Mouse (Mus musculus) neural tube, embryonic 14.5 days (tissue): ENCODE measurements around the gene Shc1. TPM values are rescaled to one million over a fixed set of nuclear protein-coding genes. Genes with fewer than 3 reads are reported as not detected.
A peak's percentile ranks its signal among the peaks of the same experiment; 100 is the strongest.

Source experiments
- ATAC-seq: fragments of 200-750 bp; cut with Nextera tagmentation; 2 replicates; pipeline ENCODE4 v1.8.0; 2017; ENCODE audit warnings: low read depth, mild to moderate bottlenecking, moderate TSS enrichment, moderate library complexity
- H3K27ac ChIP-seq: fragments of 300-500 bp; sonication (generic); 2 replicates; pipeline ENCODE4 v1.5.1; 2014; ENCODE audit warnings: low read depth, mild to moderate bottlenecking, control low read depth, low read length, moderate library complexity, mixed read lengths
- H3K27me3 ChIP-seq: fragments of 300-500 bp; sonication (generic); 2 replicates; pipeline ENCODE4 v1.6.1; 2014; ENCODE audit warnings: low read length; ENCODE audit not compliant: control insufficient read depth, insufficient read depth
- H3K36me3 ChIP-seq: fragments of 300-500 bp; sonication (generic); 2 replicates; pipeline ENCODE4 v1.6.1; 2014; ENCODE audit warnings: low read length, mixed read lengths; ENCODE audit not compliant: control insufficient read depth, insufficient read depth
- H3K4me1 ChIP-seq: fragments of 300-500 bp; sonication (generic); 2 replicates; pipeline ENCODE4 v1.6.1; 2014; ENCODE audit warnings: low read length; ENCODE audit not compliant: control insufficient read depth, insufficient read depth
- H3K4me2 ChIP-seq: fragments of 300-500 bp; sonication (generic); 2 replicates; pipeline ENCODE4 v1.6.1; 2014; ENCODE audit warnings: mild to moderate bottlenecking, low read depth, low read length, control low read depth
- H3K4me3 ChIP-seq: fragments of 300-500 bp; sonication (generic); 2 replicates; pipeline ENCODE4 v1.5.1; 2014; ENCODE audit warnings: low read depth, low read length, control low read depth, mixed read lengths
- H3K9ac ChIP-seq: fragments of 300-500 bp; sonication (generic); replicated peaks from 2 replicates; pipeline ENCODE4 v1.6.1; 2014; ENCODE audit warnings: low read depth, mild to moderate bottlenecking, control low read depth, low read length, mixed read lengths
- H3K9me3 ChIP-seq: fragments of 300-500 bp; sonication (generic); 2 replicates; pipeline ENCODE4 v1.6.1; 2016; ENCODE audit warnings: low read length; ENCODE audit not compliant: control insufficient read depth
- WGBS: fragments of 180-500 bp; shearing (Covaris S2); extraction: QIAGEN DNeasy Blood & Tissue Kit; methylation state at CpG from one replicate; pipeline ENCODE4 v1.1.7; 2014; 5-methylcytosine and 5-hydroxymethylcytosine counted together
- polyA plus RNA-seq: library from polyadenylated mRNA; unstranded; fragments of >200 nt; fragmentation: Nextera tagmentation; extraction: Ambion mirVana; gene quantifications from 2 replicates; pipeline ENCODE4 v1.2.1, GENCODE M21; 2014

Gene Shc1
- polyA plus RNA-seq, 1 experiment from 2014 or later, result 4.1 TPM

DNA sequence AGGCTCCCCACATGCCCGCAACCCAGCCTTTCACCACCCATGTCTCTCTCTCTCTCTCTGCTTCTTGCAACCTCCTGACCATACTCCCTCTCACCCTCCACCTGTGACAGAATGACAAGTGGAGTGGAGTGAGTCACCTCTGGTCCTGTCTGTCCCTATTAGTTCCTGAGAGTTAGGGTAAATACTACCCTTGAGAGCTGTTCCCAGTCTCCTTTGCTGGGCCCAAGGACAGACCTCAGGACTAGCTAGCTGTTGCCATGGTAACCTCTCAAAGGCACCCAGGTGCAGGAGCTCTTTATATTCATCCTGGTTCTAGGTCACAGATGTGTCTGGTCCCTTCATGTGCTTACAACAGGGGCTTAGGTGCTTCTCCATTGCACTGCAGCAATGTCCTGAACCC, 33.7 kb downstream of the Shc1 start:
- H3K9ac ChIP-seq, result no peak overlapping the region

DNA sequence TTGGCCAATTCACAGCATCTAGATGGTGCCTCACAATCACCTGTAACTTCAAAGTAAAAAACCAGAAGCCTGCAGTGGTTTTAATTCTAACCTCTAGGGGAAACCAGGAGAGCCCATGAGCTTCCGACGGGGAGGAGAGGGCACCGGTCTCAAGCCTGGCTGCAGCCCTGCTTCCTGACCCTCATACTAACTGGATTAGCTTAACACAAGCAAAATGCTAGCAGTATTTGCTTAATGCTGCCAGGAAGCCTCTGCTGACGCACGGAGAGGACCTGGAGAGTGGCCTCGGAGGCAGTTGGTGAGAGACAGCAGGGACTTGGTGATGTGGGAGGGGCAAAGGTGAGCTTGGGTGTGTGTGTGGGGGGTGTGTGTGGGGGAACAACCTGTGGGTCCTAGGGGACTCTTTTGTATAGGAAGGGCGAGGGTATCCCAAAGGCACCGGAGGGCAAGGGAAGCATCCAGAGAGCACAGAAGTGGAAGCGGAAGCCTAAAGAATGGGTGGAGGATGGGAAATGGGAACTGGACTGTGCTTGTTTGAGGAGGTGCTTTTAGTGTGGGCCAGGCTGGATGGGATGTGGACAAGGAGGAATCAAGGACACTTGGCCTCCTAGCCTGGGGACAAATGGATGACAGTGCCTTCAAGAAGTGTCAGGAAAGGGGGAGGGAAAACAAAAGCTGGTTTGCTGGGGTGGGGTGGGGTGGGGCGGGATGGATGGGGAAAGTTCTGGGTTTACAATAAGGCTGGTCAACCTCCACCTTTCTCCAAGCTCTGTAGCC, 36.3 kb downstream of the Shc1 start, which contains the start of gene Pmvk:
TSS of gene Pmvk (plus strand) at position 141 of the 777 bp plus-strand sequence.
- Histone ChIP-seq H3K4me1 (peaks cover under 1% of the 10 kb centered on the region; the same call in 1 of the 2 replicates), H3K9me3 (no peaks in the 10 kb centered on the region), H3K4me3 (no peak within 1 kb of the TSS), H3K36me3 (no peaks in the 10 kb centered on the region), H3K27me3 (no peaks in the 10 kb centered on the region), H3K4me2 (no peak within 1 kb of the TSS), H3K27ac (no peak within 1 kb of the TSS), H3K9ac (no peak within 1 kb of the TSS)
- WGBS, result 63% methylated on average over 10 of the region's 10 CpGs
- ATAC-seq, result no peak

More for the DNA sequence above, 33.7 kb downstream of the Shc1 start:
- Histone ChIP-seq H3K4me1 (no peaks in the 10 kb centered on the region), H3K4me2 (no peak overlapping the region), H3K4me3 (no peak overlapping the region), H3K27ac (no peak overlapping the region; the same call in 1 of the 2 replicates), H3K9me3 (no peaks in the 10 kb centered on the region), H3K27me3 (no peaks in the 10 kb centered on the region), H3K36me3 (no peaks in the 10 kb centered on the region)
- 100% methylated on average over 1 of the region's 1 CpGs for WGBS
- ATAC-seq, result no peak

DNA sequence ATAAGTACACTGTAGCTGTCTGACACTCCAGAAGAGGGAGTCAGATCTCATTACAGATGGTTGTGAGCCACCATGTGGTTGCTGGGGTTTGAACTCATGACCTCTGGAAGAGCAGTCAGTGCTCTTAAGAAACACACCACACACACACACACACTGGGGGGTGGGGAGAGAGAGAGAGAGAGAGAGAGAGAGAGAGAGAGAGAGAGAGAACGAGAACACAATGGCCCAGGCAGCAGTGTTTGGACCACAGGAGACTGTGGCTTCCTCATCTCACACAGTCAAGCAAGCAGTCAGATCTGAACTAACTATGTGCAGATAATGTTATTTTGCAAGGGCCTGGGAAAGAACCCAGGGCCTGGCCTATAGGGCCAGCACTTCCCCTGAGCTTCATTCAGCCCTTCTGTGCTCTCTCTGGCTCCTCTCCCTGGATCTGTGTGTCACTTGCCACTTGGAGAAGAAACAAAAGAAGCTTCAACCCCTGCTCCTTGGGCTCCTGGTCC, 37.6 kb downstream of the Shc1 start:
- H3K9me3 ChIP-seq, result no peaks in the 10 kb centered on the region
- no peak overlapping the region for H3K4me3 ChIP-seq
- H3K9ac ChIP-seq, result no peak overlapping the region
- no peak for ATAC-seq
- no peak overlapping the region for H3K4me2 ChIP-seq
- H3K27ac ChIP-seq, result no peak overlapping the region
- H3K4me1 ChIP-seq, result peaks cover 5% of the 10 kb centered on the region
- H3K27me3 ChIP-seq, result no peaks in the 10 kb centered on the region
- H3K36me3 ChIP-seq, result no peaks in the 10 kb centered on the region
- 73% methylated on average over 1 of the region's 1 CpGs for WGBS

DNA sequence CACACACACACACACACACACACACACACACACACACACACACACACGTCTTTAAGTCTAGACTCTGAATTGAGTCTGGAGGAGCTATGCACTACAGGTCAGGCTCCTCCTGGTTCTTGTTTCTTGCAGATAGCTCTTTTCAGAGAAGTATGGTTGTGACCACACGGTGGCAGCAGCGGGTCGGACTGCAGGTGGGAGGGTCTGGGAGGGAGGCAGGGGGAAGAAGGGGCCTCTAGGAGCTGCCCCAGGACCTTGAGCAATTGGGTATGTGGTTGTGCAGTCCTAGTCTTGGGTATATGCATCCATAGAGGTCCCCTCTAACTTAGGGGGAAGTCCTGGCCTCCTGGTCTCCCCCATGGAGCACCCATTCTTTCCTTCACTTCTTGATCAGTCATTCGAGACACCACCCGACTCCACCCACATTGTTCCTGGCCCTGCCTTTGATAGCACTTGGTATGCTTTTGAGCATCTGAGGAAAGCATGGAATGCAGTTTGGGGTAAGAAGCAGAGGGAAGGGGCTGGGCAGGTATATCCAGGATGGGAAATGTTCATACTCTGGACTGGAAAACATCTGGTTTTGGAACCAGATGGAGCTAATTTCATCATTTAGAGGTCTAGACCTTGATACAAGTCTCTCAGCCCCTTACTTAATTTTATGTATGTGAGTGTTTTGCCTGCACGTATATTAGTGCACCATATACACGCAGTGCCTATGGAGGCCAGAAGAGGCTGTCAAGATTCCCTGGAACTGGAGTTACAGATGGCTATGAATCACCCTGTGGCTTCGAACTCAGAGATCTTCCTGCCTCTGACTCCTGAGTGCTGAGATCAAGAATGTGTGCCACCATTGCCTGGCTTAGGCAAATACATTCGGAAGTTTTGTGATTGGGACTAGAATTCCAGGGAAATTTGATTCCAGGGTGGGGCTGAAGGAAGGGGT, 38.8 kb downstream of the Shc1 start:
- ATAC-seq, result no peak
- WGBS, result 44% methylated on average over 10 of the region's 10 CpGs
- Histone ChIP-seq H3K4me1 (peaks cover 5% of the 10 kb centered on the region), H3K27ac (no peak overlapping the region), H3K36me3 (no peaks in the 10 kb centered on the region), H3K9me3 (no peaks in the 10 kb centered on the region), H3K4me3 (no peak overlapping the region), H3K27me3 (no peaks in the 10 kb centered on the region), H3K4me2 (no peak overlapping the region), H3K9ac (no peak overlapping the region)

DNA sequence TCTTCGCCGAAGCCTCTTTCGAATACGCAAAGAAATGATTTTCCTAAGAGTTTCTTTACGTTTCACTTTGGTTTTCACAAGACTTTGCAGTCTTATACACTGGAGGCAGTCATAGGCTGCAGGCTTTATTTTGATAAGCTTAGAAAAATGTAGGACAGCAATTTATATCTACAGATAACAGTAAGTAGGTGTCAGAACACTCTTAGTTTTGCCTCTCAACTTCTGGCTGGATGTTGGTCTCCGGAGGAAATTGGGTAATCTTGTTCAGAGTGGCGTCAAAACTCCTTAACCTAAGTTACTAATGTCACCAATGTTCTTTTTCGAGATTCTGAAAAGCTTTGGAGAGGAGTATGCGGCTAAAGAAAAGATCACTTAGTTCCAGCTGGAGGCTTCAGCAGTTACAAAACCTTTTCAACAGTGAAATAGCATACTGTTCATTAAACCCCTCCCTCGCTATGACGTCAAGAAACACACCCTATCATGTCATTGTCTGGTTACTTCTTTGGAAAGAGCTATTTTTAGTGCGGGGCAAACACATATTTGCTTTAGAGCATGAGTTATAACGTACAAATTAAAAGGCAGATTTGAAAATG, 40.2 kb downstream of the Shc1 start:
- Histone ChIP-seq H3K4me3 (peak overlapping the region; percentile 70), H3K4me2 (peak overlapping the region; percentile 82; the same call in 1 of the 2 replicates), H3K27me3 (no peaks in the 10 kb centered on the region), H3K36me3 (0 out of 2 replicates have a peak, but pooled peaks cover under 1% of the 10 kb centered on the region), H3K9me3 (no peaks in the 10 kb centered on the region), H3K9ac (no peak overlapping the region), H3K4me1 (peaks cover 5% of the 10 kb centered on the region), H3K27ac (no peak overlapping the region; the same call in 1 of the 2 replicates)
- WGBS, result 48% methylated on average over 13 of the region's 13 CpGs
- ATAC-seq, result peak; percentile 42

DNA sequence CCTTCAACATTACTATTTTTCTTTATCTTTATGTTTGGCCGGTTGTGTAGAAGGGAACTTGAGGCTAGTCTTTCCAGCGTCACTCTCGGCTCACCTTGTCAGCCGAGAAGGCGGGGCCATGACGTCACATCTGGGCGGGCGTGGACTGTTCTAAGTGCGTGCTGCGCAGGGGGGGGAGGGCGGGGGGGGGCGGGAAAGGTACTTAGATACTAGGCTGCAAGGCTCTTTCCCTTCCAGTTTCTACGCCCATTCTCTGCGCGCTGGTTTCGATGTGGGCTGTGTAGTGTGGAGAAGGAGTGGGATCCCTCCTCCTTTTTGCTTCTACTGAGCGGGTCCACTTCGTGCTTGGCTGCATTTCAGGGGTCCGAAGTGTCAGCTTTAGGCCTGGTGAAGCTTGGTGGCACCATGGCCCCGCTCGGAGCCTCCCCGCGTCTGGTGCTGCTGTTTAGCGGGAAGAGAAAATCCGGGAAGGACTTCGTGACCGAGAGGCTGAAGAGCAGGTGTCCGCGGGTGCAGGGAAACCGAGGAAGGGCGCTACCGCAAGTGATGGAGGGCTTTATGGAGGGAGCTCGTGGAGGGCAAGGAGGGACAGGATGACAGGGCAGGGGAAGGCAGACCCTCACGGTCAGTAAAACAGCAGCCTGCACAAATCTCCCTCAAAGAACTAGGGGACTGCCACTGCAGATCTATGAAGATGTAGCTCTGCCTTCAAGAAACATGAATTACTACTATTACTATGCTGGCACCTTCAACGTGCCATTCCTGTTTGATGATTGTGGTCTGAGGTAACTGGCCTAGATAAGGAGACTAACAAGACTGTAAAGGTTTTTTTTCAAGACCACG, 40.9 kb downstream of the Shc1 start:
- H3K4me3 ChIP-seq, result peak overlapping the region; percentile 70
- 0 out of 2 replicates have a peak, but pooled peaks cover 3% of the 10 kb centered on the region for H3K36me3 ChIP-seq
- H3K27ac ChIP-seq, result peak overlapping the region; percentile 91
- peak overlapping the region; percentile 82 for H3K4me2 ChIP-seq
- peak overlapping the region; percentile 83 for H3K9ac ChIP-seq
- H3K27me3 ChIP-seq, result no peaks in the 10 kb centered on the region
- peaks cover 5% of the 10 kb centered on the region for H3K4me1 ChIP-seq
- 1% methylated on average over 35 of the region's 36 CpGs for WGBS
- H3K9me3 ChIP-seq, result no peaks in the 10 kb centered on the region
- ATAC-seq, result peak; percentile 89

DNA sequence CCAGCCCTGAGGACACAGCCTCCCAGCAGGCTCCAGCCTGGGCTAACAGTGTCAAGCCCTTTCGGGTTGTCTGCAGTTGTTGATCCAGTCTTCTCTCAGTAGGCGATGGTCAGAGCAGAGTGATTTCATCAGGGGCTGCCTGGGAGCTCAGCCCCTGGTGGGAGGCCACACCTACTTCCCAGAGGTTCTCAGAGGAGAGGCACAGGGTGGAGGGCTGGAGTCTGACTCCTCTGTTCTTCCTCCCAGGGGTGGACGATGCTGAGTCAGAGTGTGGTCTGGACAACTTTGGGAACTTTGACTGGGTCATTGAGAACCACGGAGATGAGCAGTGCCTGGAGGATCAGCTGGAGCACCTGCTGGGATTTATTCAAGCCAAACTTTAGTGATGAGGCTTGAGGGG, 50.0 kb downstream of the Shc1 start:
- H3K36me3 ChIP-seq, result 0 out of 2 replicates have a peak, but pooled peaks cover 6% of the 10 kb centered on the region
- whole genome bisulfite sequencing, result 55% methylated on average over 4 of the region's 4 CpGs
- H3K4me3 ChIP-seq, result no peak overlapping the region
- H3K27ac ChIP-seq, result no peak overlapping the region
- no peaks in the 10 kb centered on the region for H3K27me3 ChIP-seq
- no peak overlapping the region for H3K9ac ChIP-seq
- no peaks in the 10 kb centered on the region for H3K9me3 ChIP-seq
- H3K4me2 ChIP-seq, result no peak overlapping the region
- ATAC-seq, result no peak
- H3K4me1 ChIP-seq, result no peaks in the 10 kb centered on the region

DNA sequence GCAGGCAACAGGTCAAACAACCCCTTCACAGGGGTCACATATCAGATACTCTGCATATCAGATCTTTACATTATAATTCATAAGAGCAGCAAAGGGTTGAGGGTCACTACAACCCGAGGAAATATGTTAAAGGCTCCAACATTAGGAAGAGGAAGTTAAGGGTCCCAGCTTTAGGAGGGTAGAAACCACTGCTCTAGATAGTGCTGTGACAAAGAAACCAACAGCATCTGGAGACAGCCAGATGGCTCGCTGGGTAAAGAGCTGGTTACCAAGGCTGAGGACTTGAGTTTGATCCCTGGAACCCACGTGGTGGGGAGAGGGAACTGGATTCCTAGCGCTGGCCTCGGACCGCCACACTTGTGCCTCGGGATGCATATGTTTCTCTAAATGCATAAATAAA, 54.0 kb downstream of the Shc1 start:
- H3K4me2 ChIP-seq, result no peak overlapping the region
- ATAC-seq, result no peak
- H3K27me3 ChIP-seq, result no peaks in the 10 kb centered on the region
- 0 out of 2 replicates have a peak, but pooled peaks cover 4% of the 10 kb centered on the region for H3K36me3 ChIP-seq
- H3K27ac ChIP-seq, result no peak overlapping the region
- no peak overlapping the region for H3K9ac ChIP-seq
- H3K9me3 ChIP-seq, result no peaks in the 10 kb centered on the region
- 77% methylated on average over 7 of the region's 7 CpGs for WGBS
- no peaks in the 10 kb centered on the region for H3K4me1 ChIP-seq
- H3K4me3 ChIP-seq, result no peak overlapping the region
